Mouse (Mus musculus) macrophage (primary cell): ENCODE data around the gene Olfr213. TPM values are rescaled to one million over a fixed set of nuclear protein-coding genes. Genes with fewer than 3 reads are reported as not detected.
"Not testable (repeated sequence)": the region's sequence is repeated elsewhere in the genome, so short reads cannot be mapped to it uniquely, and the experiment has no call there.

Experiments used
- H3K27ac ChIP-seq: fragments of 350-480 bp; formaldehyde crosslinking; 2 replicates; pipeline ENCODE4 v1.9.0; 2021
- H3K36me3 ChIP-seq: fragments of 350-480 bp; formaldehyde crosslinking; 2 replicates; pipeline ENCODE4 v1.9.0; 2021; ENCODE audit errors: inconsistent target
- H3K4me3 ChIP-seq: fragments of 350-480 bp; formaldehyde crosslinking; 2 replicates; pipeline ENCODE4 v1.9.0; 2021; ENCODE audit errors: inconsistent target
- H3K79me2 ChIP-seq: fragments of 350-480 bp; formaldehyde crosslinking; 2 replicates; pipeline ENCODE4 v1.9.0; 2021; ENCODE audit errors: inconsistent target
- WGBS: methylation state at CpG from one replicate; pipeline ENCODE4 v1.1.7; 2026; ENCODE audit warnings: inconsistent platforms; ENCODE audit not compliant: missing documents; 5-methylcytosine and 5-hydroxymethylcytosine counted together
- polyA plus RNA-seq: library from polyadenylated mRNA; stranded (reverse); fragments of 250-400 nt; gene quantifications from 3 replicates; pipeline ENCODE4 v1.2.4, GENCODE M21; 2018; ENCODE audit warnings: inconsistent platforms
- total RNA-seq, 78 experiments: library from RNA; depleted of rRNA; stranded (reverse); fragments of 250-400 nt; gene quantifications; 1 replicate in 9 of 78; 2 replicates in 24 of 78; 3 replicates in 43 of 78; 4 replicates in 2 of 78; pipeline ENCODE4 v1.2.4; 2018; ENCODE audit warnings: inconsistent platforms in 56 of 78

Olfr213 gene
- total RNA-seq (2018; cell fraction: chromatin; rRNA removed), result not detected
- total RNA-seq (2018; cell fraction: cytosol; rRNA removed), result not detected
- total RNA-seq (2018; cell fraction: nucleus; rRNA removed), result not detected
- polyA plus RNA-seq, result not detected in 3 replicates

DNA sequence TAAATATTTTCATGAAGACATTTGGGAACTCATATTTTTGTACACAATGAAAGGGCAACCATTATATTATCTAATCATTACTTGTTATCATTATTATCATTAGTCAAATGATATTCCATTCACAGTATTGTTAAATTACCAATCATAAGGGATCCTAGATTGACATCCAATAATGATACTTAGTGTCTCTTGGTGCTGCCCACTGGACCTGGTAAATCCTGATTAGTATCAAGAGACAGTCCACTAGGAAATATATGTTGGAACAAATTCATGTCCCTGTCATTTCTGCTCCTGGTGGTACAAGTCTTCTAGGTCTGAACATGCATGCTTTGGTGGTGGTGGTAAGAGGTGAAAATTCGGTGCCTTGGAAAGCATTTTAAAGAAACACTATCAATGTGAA lies at the start of gene Olfr213:
Olfr213 (plus strand) TSS at position 301 of the 400 bp plus-strand sequence.
- no peaks in the 10 kb centered on the region for H3K36me3 ChIP-seq
- no peaks in the 10 kb centered on the region for H3K79me2 ChIP-seq
- no peak within 1 kb of the TSS for H3K4me3 ChIP-seq
- 67% methylated on average over 1 of the region's 1 CpGs for WGBS
- no peak within 1 kb of the TSS for H3K27ac ChIP-seq

DNA sequence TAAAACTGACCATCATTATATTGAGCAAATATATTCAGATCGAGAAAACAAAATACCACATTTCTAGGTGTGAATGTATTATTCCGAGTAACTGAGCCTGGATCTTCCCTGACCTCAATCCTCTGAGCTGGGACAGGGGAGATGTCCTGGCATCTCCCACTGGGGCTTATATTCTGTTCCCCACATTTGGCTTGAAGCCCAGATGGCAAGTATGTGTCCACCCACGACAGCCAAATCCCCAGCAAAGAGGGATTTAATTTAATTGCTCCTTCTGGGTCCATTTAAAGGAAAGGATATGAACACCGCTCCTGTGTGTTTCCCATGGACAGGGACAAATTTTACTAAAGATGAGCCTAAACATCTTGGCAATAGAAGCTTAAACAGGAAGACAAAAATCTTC lies 49.5 kb upstream of the Olfr213 start, which contains the start of gene Olfr211:
Olfr211 (plus strand) TSS at position 301 of the 400 bp plus-strand sequence.
- H3K4me3 ChIP-seq, result no peak within 1 kb of the TSS
- H3K27ac ChIP-seq, result no peak within 1 kb of the TSS
- no peaks in the 10 kb centered on the region for H3K36me3 ChIP-seq
- WGBS, result 85% methylated on average over 4 of the region's 4 CpGs
- no peaks in the 10 kb centered on the region for H3K79me2 ChIP-seq

DNA sequence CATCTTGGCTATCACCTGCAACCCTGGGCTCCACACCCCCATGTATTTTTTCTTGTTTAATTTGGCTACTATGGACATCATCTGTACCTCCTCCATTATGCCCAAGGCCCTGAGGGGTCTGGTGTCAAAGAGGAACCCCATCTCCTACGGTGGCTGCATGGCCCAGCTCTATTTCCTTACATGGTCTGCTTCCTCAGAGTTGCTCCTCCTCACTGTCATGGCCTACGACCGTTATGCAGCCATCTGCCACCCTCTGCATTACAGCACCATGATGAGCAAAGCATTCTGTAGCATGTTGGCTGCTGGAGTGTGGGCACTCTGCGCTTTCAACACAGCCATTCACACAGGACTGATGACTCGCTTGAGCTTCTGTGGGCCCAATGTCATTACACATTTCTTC lies 44.5 kb upstream of the Olfr213 start:
- no peak overlapping the region for H3K4me3 ChIP-seq
- WGBS, result 81% methylated on average over 5 of the region's 5 CpGs
- H3K36me3 ChIP-seq, result no peaks in the 10 kb centered on the region
- no peaks in the 10 kb centered on the region for H3K79me2 ChIP-seq
- H3K27ac ChIP-seq, result no peak overlapping the region

DNA sequence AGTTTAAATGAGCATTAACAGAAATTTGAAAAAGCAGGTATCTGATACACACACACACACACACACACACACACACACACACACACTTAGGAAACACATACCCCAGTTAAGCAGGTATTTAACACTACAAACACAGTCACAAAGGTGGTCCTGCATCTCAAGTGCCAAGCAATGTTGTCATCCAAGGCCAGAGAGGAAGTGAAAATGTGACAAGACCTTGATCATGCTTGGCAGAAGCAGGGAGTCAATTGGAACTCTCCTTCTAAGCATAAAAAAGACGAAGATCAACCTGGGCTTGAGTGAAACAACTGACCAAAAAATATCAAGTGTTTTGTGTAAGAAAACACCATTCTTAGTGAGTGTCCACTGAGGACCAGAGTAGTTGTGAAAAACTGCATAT lies 42.3 kb upstream of the Olfr213 start:
- H3K36me3 ChIP-seq, result no peaks in the 10 kb centered on the region
- no peak overlapping the region for H3K27ac ChIP-seq
- H3K79me2 ChIP-seq, result no peaks in the 10 kb centered on the region
- no peak overlapping the region for H3K4me3 ChIP-seq
- WGBS, result 56% methylated on average over 1 of the region's 1 CpGs

DNA sequence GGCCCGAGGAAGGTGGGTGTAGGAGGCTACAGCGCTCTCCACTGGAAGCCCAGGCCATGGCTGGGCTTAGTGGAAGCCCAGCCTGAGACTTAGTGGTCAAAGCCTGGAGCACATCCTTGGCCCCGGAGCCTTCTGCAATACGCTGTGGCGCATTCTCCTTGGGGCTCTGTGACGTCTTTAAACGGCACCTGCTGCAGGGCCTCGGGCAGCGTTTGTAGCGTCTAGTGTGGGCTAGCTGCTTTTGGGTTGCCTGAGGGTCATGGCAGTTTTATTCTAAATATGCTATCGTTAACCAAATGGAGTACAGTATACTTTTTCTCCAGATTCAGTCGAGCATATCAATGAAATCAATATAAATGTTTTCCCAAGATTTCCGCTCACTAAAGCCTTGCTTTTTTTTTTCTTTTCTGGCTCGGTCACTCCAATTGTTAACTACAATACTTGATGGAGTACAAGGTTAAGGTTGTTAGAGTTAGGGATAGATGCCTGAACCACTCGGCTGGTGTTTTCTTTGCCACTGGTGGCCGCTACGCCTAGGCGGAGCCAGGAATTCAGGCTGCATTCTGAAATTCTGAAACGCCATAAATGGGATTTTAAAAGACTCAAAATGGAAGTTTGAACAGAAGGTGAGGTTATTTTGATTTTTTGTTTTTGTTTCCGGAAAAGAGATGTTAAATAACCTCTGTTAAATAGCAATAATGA lies 31.8 kb upstream of the Olfr213 start, which contains the start of gene Olfr212:
Olfr212 (plus strand) TSS at position 215 of the 702 bp plus-strand sequence.
- H3K27ac ChIP-seq, H3K4me3 ChIP-seq, H3K36me3 ChIP-seq, H3K79me2 ChIP-seq: not testable (repeated sequence)
- WGBS, result 98% methylated on average over 8 of the region's 20 CpGs

DNA sequence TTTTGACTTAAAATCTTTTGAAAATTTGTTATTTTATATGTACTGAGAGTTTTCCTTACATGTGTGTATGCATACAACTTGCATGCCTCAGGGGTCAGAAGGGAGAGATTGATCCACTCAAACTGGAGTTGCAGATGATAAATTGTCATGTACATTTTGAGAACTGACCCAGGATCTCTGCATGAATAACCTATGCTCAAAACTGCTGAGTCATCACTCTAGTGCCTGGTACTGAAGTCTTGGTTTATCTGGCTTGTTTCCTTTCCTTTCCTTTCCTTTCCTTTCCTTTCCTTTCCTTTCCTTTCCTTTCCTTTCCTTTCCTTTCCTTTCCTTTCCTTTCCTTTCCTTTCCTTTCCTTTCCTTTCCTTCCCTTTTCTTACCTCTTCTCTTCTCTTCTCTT lies 23.4 kb upstream of the Olfr213 start:
- Histone ChIP-seq H3K79me2 (no peaks in the 10 kb centered on the region), H3K27ac (no peak overlapping the region), H3K4me3 (no peak overlapping the region), H3K36me3 (no peaks in the 10 kb centered on the region)

DNA sequence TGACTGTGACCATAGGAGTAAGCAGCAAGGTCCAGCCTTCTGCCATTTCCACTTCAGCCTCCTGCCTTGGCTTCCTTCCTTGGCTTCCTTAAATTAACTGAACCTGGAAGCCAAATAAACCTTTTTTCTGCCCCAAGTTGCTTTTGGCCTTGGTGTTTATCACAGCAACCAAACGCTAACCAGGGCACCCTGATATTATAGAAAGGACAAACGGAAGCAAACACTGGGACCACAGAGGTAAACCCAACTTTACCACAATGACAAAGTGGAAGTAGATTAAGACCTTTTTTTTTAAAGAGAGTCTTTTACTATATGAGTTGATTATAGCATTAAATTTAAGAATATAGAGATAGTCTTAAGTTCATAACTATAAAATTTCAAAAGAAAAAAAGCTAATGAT lies 4.2 kb downstream of the Olfr213 start:
- Histone ChIP-seq H3K27ac (no peak overlapping the region), H3K36me3 (no peaks in the 10 kb centered on the region), H3K4me3 (no peak overlapping the region), H3K79me2 (no peaks in the 10 kb centered on the region)
- WGBS, result 17% methylated on average over 2 of the region's 2 CpGs

DNA sequence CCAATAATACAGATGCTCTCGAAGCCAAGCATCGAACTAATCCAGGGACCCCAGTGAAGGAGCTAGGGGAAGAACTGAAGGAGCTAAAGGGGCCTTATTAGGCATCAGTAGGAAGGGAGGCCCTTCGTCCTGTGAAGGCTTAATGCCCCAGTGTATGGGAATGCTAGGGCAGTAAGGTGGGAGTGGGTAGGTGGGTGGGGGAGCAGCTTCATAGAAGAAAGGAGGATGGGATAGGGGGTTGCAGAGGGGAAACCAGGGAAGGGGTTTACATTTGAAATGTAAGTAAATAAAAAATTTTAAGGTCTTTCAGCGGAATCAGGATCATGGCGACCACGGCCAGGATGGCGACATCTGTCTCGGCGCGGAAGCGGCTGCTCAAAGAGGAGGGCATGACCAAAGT lies 12.6 kb downstream of the Olfr213 start, which contains the start of gene Gm5580:
Gm5580 (plus strand) TSS at position 301 of the 400 bp plus-strand sequence.
- not testable (repeated sequence) for H3K36me3 ChIP-seq, H3K27ac ChIP-seq, H3K4me3 ChIP-seq, H3K79me2 ChIP-seq
- 96% methylated on average over 3 of the region's 11 CpGs for WGBS

DNA sequence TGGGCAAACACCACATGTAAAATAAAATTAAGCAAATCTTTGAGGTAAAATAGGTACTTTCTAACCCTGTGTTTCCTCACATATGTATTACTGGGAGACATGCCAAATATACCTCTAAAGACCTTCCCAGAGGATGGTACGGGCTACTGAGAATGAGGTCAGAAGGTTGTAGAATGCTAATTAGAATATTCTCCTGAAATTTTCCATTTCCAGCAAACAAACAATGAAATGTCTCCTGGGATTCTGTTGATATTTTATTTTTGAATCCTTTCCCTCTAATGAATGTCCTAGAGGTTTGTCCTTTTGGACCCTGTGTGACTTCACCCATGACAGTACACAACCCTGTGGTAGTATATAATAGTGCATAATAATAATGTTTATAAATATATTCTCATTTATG lies 15.7 kb downstream of the Olfr213 start, which contains the start of gene Olfr214:
Olfr214 (plus strand) TSS at position 301 of the 400 bp plus-strand sequence.
- Histone ChIP-seq H3K79me2 (no peaks in the 10 kb centered on the region), H3K4me3 (no peak within 1 kb of the TSS), H3K36me3 (no peaks in the 10 kb centered on the region), H3K27ac (no peak within 1 kb of the TSS)
- WGBS, result 100% methylated on average over 1 of the region's 1 CpGs

DNA sequence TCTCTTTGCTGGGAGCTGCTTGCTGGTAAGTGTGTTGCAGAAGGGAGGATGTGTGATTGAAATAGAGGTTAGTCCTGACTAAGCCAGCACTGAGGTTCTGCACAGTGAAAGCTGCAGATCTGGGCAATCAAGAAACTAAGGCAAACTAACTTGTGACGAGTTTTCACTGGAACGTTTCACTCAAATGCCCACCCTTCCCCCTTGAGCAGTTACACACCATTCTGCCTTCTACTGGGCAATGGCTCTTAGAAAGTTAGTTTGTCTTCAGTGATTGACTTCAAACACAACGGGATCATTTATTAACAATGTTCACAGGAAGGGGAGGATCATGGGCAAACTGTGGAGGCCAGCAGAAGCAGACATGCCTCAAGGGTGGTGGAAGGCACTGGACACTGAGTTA lies 16.7 kb downstream of the Olfr213 start:
- no peaks in the 10 kb centered on the region for H3K79me2 ChIP-seq
- WGBS, result 72% methylated on average over 3 of the region's 3 CpGs
- no peak overlapping the region for H3K27ac ChIP-seq
- H3K36me3 ChIP-seq, result no peaks in the 10 kb centered on the region
- H3K4me3 ChIP-seq, result no peak overlapping the region

DNA sequence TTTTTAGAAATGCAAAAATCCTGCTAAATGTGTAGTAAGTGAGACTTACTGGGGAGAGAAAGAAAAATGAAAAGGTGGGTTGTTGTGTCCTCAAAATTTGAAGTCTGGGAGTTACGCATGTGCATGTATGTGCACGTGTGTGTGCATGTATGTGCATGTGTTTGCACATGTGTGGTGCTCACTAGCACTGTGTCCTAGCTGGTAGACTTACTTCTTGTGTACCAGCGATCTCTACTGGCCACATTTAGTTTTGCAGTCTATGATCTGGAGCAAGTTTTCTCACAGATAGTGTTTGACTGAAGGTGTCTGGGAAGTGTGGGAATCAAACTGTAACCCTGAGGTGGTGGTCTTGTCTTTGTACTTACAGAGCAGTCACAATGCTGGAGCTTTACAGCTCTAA lies 31.6 kb downstream of the Olfr213 start:
- no peaks in the 10 kb centered on the region for H3K36me3 ChIP-seq
- no peak overlapping the region for H3K27ac ChIP-seq
- H3K4me3 ChIP-seq, result no peak overlapping the region
- no peaks in the 10 kb centered on the region for H3K79me2 ChIP-seq
- WGBS, result 33% methylated on average over 3 of the region's 3 CpGs

DNA sequence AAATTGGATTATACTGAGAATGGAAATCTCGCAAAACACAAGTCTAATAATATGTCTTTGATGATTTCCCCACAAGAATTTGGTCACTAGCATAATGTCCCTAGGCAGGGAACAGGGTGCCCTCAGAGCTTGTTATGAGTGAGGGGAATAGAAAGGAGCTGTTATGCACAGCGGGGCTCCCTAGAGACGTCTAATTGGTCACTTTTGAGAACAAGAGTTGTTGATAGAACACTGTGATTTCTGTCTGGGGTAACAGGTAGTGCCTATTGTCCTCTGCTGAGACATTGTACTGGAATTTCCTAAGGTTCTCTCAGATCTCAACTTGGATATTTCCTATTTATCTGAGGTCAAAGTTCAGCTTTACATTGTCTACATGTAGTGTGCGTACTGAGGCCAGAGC lies 45.8 kb downstream of the Olfr213 start, which contains the start of gene Olfr215:
Olfr215 (minus strand) TSS at position 101 of the 400 bp plus-strand sequence.
- no peaks in the 10 kb centered on the region for H3K36me3 ChIP-seq
- no peak within 1 kb of the TSS for H3K27ac ChIP-seq
- 87% methylated on average over 4 of the region's 4 CpGs for WGBS
- H3K79me2 ChIP-seq, result no peaks in the 10 kb centered on the region
- no peak within 1 kb of the TSS for H3K4me3 ChIP-seq

Other genes with a start within 250 kb of the Olfr213 start
- gene March8, start 200.4 kb upstream of the Olfr213 start, polyA plus RNA-seq, result 51.2 to 63.6 TPM (median 59.1 TPM) in 3 replicates
- gene Alox5, start 77.3 kb upstream of the Olfr213 start, polyA plus RNA-seq, result 0.45 to 1.1 TPM (median 0.86 TPM) in 3 replicates
- not detected in 3 replicates for gene Olfr211, start 49.4 kb upstream of the Olfr213 start, polyA plus RNA-seq
- gene Olfr212, start 31.9 kb upstream of the Olfr213 start, polyA plus RNA-seq, result not detected in 3 replicates
- 0.33 TPM in 1 of 3 replicates, not detected in the others for gene Gm5580, start 12.7 kb downstream of the Olfr213 start, polyA plus RNA-seq
- not detected in 3 replicates for gene Olfr214, start 15.8 kb downstream of the Olfr213 start, polyA plus RNA-seq
- not detected in 3 replicates for gene Olfr215, start 45.7 kb downstream of the Olfr213 start, polyA plus RNA-seq
- gene Zfp422, start 90.5 kb downstream of the Olfr213 start, polyA plus RNA-seq, result 14.8 to 18.3 TPM (median 15.1 TPM) in 3 replicates
- gene Depp1, start 112.2 kb downstream of the Olfr213 start, polyA plus RNA-seq, result 0.10 TPM in 1 of 3 replicates, not detected in the others
- gene Rassf4, start 135.5 kb downstream of the Olfr213 start, polyA plus RNA-seq, result 48.6 to 217 TPM (median 138 TPM) in 3 replicates
- gene Tmem72, start 178.5 kb downstream of the Olfr213 start, polyA plus RNA-seq, result under 0.01 TPM in 1 of 3 replicates, not detected in the others